Mouse (Mus musculus) lung, adult 18-20 months (tissue): ENCODE results near the gene Gm38655.
"Not testable (repeated sequence)": the region's sequence is repeated elsewhere in the genome, so short reads cannot be mapped to it uniquely, and the experiment has no call there.

ENCODE experiments used
- DNase-seq, 2 experiments: peaks; one replicate each; pipeline ENCODE4 v3.0.0; 2022; ENCODE audit warnings: mixed read lengths in 2 of 2

Gene Gm38655

GRCm38 (mm10) chr17:25175411-25175810 is at the start of gene Gm38655:
Gene Gm38655 (minus strand): TSS chr17:25175471.
- DNase-seq = peak; percentile 68 to 80

- no peak for DNase-seq
Measured at GRCm38 (mm10) chr17:25224586-25225222, 49.4 kb upstream of the Gm38655 start.

- no peak for DNase-seq
Measured at GRCm38 (mm10) chr17:25222951-25223601, 47.8 kb upstream of the Gm38655 start.

- DNase-seq = not testable (repeated sequence)
Measured at GRCm38 (mm10) chr17:25222504-25222940, 47.3 kb upstream of the Gm38655 start.

- peak; percentile 67 to 77 for DNase-seq
Measured at GRCm38 (mm10) chr17:25221821-25222503, 46.7 kb upstream of the Gm38655 start.

GRCm38 (mm10) chr17:25220746-25221145 is 45.5 kb upstream of the Gm38655 start:
- no peak for DNase-seq

GRCm38 (mm10) chr17:25219492-25220295 is 44.4 kb upstream of the Gm38655 start:
- no peak for DNase-seq

- no peak for DNase-seq
Measured at GRCm38 (mm10) chr17:25218967-25219366, 43.7 kb upstream of the Gm38655 start.

- no peak for DNase-seq
Measured at GRCm38 (mm10) chr17:25215431-25215830, 40.2 kb upstream of the Gm38655 start.

GRCm38 (mm10) chr17:25211705-25212104 is 36.4 kb upstream of the Gm38655 start:
- DNase-seq = no peak

GRCm38 (mm10) chr17:25210680-25211466 is 35.6 kb upstream of the Gm38655 start:
- DNase-seq = peak in 1 of 2 experiments; percentile 34

GRCm38 (mm10) chr17:25210006-25210405 is 34.7 kb upstream of the Gm38655 start:
- no peak for DNase-seq

GRCm38 (mm10) chr17:25202401-25202800 is 27.1 kb upstream of the Gm38655 start:
- DNase-seq = no peak

GRCm38 (mm10) chr17:25189091-25189490 is 13.8 kb upstream of the Gm38655 start:
- DNase-seq = no peak

- peak; percentile 56 to 64 for DNase-seq
Measured at GRCm38 (mm10) chr17:25188150-25189031, 13.1 kb upstream of the Gm38655 start, which contains the start of gene Unkl. Gene Unkl (plus strand): TSS chr17:25188397.

- no peak for DNase-seq
Measured at GRCm38 (mm10) chr17:25187784-25188149, 12.5 kb upstream of the Gm38655 start.

- no peak for DNase-seq
Measured at GRCm38 (mm10) chr17:25184961-25185360, 9.7 kb upstream of the Gm38655 start.

GRCm38 (mm10) chr17:25184129-25184691 is 8.9 kb upstream of the Gm38655 start, which contains the start of gene BC003965:
Gene BC003965 (plus strand): TSS chr17:25184554.
- peak; percentile 97 for DNase-seq

GRCm38 (mm10) chr17:25183232-25183631 is 8.0 kb upstream of the Gm38655 start:
- no peak for DNase-seq

GRCm38 (mm10) chr17:25172558-25172957 is 2.7 kb downstream of the Gm38655 start:
- DNase-seq = peak; percentile 49 to 63

- no peak for DNase-seq
Measured at GRCm38 (mm10) chr17:25169706-25170105, 5.6 kb downstream of the Gm38655 start.
